Mouse (Mus musculus): Measurements from ENCODE around the gene Akna.

GRCm38 (mm10) chr4:63410583-63410934, 7.4 kb upstream of the Akna start:
- TF ChIP-seq CTCF (IDR thresholded peaks at IDR 0.05; ENCODE audit: extremely low read depth, insufficient read length, insufficient replicate concordance, low read depth, low read length) (no peak), POLR2A (IDR thresholded peaks at IDR 0.05; ENCODE audit: low read depth, low read length) (no peak)
